Mouse (Mus musculus) brain, embryonic 14.5 days (tissue): ENCODE results near the gene Mks1. TPM values are rescaled to one million over a fixed set of nuclear protein-coding genes. Genes with fewer than 3 reads are reported as not detected.
"Not testable (repeated sequence)": the region's sequence is repeated elsewhere in the genome, so short reads cannot be mapped to it uniquely, and the experiment has no call there.

Experiments used
- DNase-seq: peaks from one replicate; pipeline ENCODE4 v3.0.0-alpha.2; 2011; ENCODE audit warnings: low read depth
- CTCF ChIP-seq: fragments of 200-500 bp; IDR thresholded peaks from 2 replicates; pipeline ENCODE4 v1.5.1; 2012; ENCODE audit warnings: inconsistent platforms, mild to moderate bottlenecking, moderate library complexity, borderline replicate concordance; ENCODE audit not compliant: insufficient read depth, insufficient read length; ENCODE audit errors: extremely low read depth
- POLR2A ChIP-seq: fragments of 200-500 bp; IDR thresholded peaks from 2 replicates; pipeline ENCODE4 v1.6.1; 2012; ENCODE audit warnings: mild to moderate bottlenecking, inconsistent platforms, borderline replicate concordance; ENCODE audit not compliant: poor library complexity, insufficient read depth, insufficient read length, severe bottlenecking; ENCODE audit errors: extremely low read depth
- polyA plus RNA-seq: library from polyadenylated mRNA; depleted of rRNA; stranded (reverse); fragments of >200 nt; gene quantifications from 2 replicates; pipeline ENCODE4 v1.2.3, GENCODE M21; 2012

Gene Mks1
- polyA plus RNA-seq, 1 experiment = 21.1 TPM

GRCm38 (mm10) chr11:87841436-87841835, 11.6 kb upstream of the Mks1 start:
- no peak for DNase-seq
- TF ChIP-seq POLR2A (no peak), CTCF (no peak)

GRCm38 (mm10) chr11:87846968-87847600, 5.9 kb upstream of the Mks1 start:
- DNase-seq = no peak
- no peak for TF ChIP-seq POLR2A
- TF ChIP-seq CTCF = no peak

GRCm38 (mm10) chr11:87847884-87848283, 5.1 kb upstream of the Mks1 start:
- no peak for TF ChIP-seq CTCF
- TF ChIP-seq POLR2A = no peak
- DNase-seq = peak; percentile 31

DNA sequence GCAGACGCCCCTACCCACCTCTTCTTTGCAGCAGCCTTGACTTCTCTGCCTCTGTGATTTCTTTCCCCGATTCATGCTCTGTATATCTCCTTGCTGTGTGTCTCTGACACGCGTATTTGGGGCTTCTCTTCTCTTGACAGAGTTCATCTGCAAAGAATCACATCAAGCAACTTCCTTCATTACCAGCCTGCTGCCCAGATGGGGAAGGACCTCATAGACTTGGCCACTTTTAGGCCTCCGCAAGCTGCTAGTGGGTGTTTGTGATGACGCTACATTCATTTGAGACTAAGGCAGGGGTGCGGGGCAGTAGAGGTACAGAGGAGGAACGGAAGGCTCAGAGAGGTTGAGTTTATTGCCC, 561 bp downstream of the Mks1 start:
- no peak for DNase-seq
- TF ChIP-seq POLR2A (no peak), CTCF (no peak)

GRCm38 (mm10) chr11:87854550-87854949, 1.5 kb downstream of the Mks1 start:
- TF ChIP-seq CTCF = no peak
- TF ChIP-seq POLR2A = no peak
- DNase-seq = no peak

DNA sequence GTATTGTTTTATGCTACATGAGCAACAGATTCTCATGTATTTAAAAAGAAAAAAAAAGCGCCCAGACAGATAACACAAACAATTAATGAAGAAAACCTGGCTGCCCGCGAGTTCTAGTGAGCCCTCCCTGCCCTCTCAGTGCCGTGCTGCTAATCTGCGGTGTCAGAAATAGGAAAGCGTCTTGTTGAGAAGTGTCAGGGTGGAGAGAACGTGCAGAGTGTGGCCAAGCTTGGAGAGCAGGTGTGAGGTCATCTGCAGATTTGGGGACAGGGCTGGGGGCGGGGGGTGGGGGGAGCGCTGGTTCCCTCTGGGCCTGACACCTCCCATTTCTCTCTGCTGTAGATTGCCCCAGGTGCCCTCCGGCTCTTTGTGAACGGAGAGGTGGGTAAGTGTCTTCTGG, 6.3 kb downstream of the Mks1 start:
- no peak for DNase-seq
- TF ChIP-seq CTCF (no peak), POLR2A (no peak)

DNA sequence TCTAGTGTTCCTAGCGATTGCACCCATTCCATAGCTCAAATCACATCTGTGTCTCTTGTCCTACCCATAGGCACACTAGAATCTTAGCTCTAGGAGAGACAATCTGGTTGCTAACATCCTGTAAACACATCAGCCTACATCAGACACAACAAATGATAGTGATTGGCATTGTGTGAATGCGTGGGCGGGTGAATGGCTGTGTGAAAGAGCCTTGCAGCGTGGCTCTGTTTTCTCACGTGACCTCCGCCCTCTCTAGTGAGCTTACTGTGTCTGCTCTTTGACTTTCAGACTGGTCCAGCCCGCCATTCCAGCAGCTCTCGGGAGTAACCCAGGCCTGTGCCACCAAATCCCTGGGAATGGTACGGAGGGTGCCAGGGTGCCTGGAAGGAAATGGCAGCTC, 7.4 kb downstream of the Mks1 start:
- DNase-seq = no peak
- TF ChIP-seq CTCF (no peak), POLR2A (no peak)

DNA sequence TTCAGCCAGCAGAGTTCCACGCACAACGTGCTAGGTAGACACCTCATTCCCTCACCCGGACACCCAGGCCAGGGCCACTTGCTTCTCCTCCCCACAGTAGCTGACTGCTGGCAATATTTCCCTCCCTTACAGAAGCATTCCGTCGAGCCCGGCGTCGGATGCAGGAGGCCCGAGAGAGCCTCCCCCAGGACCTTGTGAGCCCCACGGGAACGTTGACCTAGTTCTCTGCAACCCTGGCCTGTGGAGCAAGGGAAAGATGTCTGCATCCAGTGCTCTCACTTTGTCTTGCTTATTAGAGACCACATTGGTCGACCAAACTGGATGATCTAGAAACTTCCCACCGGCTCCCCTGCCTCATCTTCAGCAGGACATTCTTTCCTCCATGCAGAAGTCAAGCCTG, 9.8 kb downstream of the Mks1 start:
- no peak for TF ChIP-seq POLR2A
- TF ChIP-seq CTCF = no peak
- DNase-seq = no peak

- not testable (repeated sequence) for DNase-seq
Measured at GRCm38 (mm10) chr11:87866891-87867290, 13.9 kb downstream of the Mks1 start.

DNA sequence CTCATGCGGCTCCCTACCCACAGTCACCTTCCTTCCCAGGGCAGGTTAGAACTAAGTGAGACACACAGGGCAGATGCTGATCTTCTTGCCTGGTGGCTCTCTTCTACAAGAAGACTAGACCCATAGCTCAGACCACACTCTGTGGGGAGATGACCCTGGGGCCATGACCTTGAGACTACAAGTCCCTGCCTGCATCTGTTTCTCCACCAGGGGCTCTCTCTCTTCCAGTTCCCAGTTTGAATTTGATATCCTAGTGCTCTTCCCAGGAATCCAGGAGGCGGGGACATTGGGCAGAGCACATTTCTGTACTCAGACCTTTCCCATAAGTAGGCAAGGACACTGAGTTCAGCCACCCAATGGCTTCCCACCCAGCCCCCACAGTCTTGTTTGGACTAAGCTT, 17.1 kb downstream of the Mks1 start:
- TF ChIP-seq CTCF = no peak
- TF ChIP-seq POLR2A = no peak

DNA sequence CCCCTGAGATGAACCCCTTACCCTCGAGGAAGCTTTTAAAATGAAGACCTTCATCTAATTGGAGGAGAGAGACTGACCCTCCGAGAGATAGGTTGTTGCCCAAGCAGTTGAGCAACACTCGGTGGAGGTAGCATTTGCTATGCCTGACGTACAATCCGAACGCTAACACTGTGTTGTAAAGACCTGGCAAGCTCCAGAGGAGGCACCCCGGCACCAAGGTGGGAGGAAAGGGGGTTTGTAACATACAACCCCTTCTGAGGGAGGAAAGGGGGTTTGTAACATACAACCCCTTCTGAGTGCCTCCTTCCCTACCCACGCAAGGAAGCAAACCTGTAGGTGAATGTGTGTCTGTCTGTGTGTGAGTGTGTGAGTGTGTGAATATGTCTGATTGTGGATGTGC, 18.8 kb downstream of the Mks1 start:
- no peak for TF ChIP-seq CTCF
- TF ChIP-seq POLR2A = no peak
- peak; percentile 46 for DNase-seq

More for the DNA sequence above, 17.1 kb downstream of the Mks1 start:
- no peak for DNase-seq

- no peak for DNase-seq
- TF ChIP-seq CTCF (no peak), POLR2A (no peak)
Measured at GRCm38 (mm10) chr11:87875436-87875835, 22.4 kb downstream of the Mks1 start, which contains the start of gene Epx. Gene Epx, minus strand, starts transcription at chr11:87875536.
